Mouse (Mus musculus): ENCODE data around the gene Usp29.

DNA sequence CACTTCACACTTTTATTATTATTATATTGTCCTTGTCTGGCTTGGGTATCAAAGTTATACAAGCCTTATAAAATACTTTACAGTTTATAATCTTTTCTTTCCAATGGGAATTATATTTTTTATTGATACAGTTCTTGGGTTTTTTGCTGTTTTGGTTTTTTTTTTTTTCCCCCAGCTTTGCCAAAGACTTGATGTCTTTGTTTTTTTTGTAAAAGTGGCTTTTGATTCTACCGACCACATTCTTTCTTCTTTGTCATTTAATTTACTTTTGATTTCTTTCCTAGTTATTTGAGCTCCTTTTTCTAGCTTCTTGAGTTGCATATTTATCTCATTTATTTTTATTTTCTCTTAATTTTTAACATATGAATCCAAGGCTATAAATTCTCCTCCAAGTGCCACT, 5.7 kb downstream of the Usp29 start:
- TF ChIP-seq CTCF (IDR thresholded peaks at IDR 0.05; ENCODE audit: low read depth) (no peak), EP300 (IDR thresholded peaks at IDR 0.05; ENCODE audit: low read depth) (no peak)

Measured in liver, embryonic 14.5 days (tissue).